Mouse (Mus musculus) heart, postnatal 10 days (tissue): Measurements from ENCODE around the gene Klhdc8a. TPM values are rescaled to one million over a fixed set of nuclear protein-coding genes. Genes with fewer than 3 reads are reported as not detected.

Source experiments
- DNase-seq, 2 experiments: peaks; one replicate each; pipeline ENCODE4 v3.0.0; 2021
- intact Hi-C: fragments of 180-260 bp; cut with DNase I; formaldehyde crosslinking; loops from one replicate; pipeline ENCODE4 v1.15.1; 2025
- total RNA-seq, 2 experiments: library from RNA; stranded (reverse); gene quantifications; 2 replicates each; pipeline ENCODE4 v1.2.3; 2021

Klhdc8a gene
- total RNA-seq, 2 experiments from 2014 or later, result 17.7 to 27.5 TPM

GRCm38 (mm10) chr1:132289965-132290364 is 8.5 kb upstream of the Klhdc8a start:
- no peak for DNase-seq
- intact Hi-C loops, result no loop called here

GRCm38 (mm10) chr1:132290921-132291675 is 7.3 kb upstream of the Klhdc8a start:
- intact Hi-C loops, result no loop called here
- DNase-seq, result no peak

GRCm38 (mm10) chr1:132291706-132292105 is 6.7 kb upstream of the Klhdc8a start:
- intact Hi-C loops, result no loop called here
- DNase-seq, result no peak

- DNase-seq, result no peak
- intact Hi-C loops, result no loop called here
These were observed 5.9 kb upstream of the Klhdc8a start for GRCm38 (mm10) chr1:132292318-132293129.

DNA sequence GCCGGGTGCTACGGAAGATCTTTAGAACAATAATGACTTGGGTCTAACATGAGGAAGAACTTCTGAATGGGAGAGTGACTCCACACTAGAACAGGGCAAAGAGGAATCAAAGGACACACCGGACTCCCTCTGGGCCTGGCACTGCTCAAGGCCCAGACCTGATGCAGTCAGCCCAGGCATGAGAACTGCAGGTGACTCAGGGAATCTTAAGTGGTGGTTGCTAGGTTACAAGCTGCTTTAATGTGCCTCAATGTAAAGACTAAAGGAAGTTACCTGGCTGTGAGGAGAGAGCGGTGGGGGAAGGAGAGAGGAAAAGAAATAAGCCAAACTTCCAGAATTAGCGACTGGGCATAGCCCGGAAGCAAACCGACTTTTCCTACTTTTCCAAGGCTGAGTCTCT is 2.9 kb upstream of the Klhdc8a start:
- DNase-seq, result no peak
- intact Hi-C loops, result no loop called here

GRCm38 (mm10) chr1:132296051-132296450 is 2.4 kb upstream of the Klhdc8a start:
- DNase-seq, result peak; percentile 65 to 74
- intact Hi-C loops, result no loop called here

- intact Hi-C loops, result no loop called here
- DNase-seq, result peak in 1 of 2 experiments; percentile 64
These were observed 507 bp downstream of the Klhdc8a start for GRCm38 (mm10) chr1:132298801-132299464.

DNA sequence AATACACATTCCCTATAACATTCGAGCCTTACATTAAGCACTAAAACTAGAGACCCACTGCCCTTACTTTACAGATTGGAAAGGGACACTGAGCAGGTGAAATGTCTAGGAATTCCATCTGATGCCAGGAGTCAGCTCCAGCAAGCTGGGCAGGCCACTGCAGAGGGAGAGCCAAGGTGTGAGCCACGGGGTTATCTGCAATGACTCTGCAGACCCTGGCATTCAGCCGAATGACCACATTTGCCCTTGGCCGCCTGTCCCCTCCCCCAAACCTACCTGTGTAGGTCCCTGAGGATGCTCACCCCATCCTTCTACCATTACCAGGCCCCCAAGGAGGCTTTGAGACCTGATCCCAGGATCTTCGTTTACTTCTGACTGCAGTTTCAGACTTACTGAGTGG is 1.3 kb downstream of the Klhdc8a start:
- intact Hi-C loops, result no loop called here
- peak; percentile 64 to 65 for DNase-seq

GRCm38 (mm10) chr1:132301242-132301641 is 2.8 kb downstream of the Klhdc8a start:
- no peak for DNase-seq
- intact Hi-C loops, result no loop called here

GRCm38 (mm10) chr1:132302341-132302866 is 4.0 kb downstream of the Klhdc8a start:
- intact Hi-C loops, result no loop called here

DNA sequence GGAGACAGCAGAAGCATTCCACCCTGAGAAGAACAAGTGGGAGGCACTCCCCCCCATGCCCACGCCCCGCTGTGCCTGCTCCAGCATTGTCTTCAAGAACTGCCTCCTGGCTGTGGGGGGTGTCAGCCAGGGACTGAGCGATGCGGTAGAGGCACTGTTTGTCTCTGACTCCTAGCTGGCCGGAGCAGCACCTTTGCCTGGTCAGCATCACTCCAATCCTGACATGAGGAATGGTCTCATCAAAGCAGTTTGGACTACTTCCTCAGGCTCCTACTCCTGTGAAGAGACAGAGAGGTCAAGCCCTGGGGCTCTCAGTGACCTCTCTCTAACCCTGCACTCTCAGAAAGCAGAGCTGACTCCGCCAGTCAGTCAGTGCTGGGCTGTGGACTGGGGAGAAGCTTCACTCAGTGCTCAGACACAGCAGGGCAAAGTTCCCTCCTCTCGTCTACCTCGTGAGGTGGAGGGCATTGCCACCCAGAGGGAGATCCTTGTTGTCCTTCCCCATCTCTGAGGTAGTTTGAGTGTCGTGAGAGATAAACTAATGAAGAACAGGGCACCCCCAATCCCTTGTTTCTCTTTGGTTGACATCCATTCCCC is 6.3 kb downstream of the Klhdc8a start:
- no peak for DNase-seq

More at GRCm38 (mm10) chr1:132302341-132302866, 4.0 kb downstream of the Klhdc8a start:
- DNase-seq, result no peak

DNA sequence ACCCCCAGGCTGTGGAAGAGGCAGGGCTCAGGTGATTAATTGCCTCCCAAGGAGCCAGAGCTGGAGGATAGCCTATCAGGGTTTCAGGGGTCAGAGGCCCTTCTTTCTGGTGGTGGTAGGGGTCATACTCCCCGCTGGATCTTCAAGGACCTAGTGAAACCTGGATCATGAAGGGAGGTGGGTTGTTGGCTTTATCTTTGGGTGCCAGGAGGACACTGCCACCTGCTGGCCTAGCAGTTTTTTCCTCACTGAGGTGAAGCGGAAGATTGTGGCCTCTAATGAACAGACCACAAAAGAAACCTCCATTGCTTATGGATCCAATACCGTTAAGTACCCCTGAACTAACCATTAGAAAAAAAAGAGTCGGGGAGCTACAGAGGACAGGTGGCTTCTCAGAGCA is 7.7 kb downstream of the Klhdc8a start:
- intact Hi-C loops, result loop anchor here (5.0 kb wide), 1 partner anchor 149 kb away; no protein-coding TSS in a partner anchor
- DNase-seq, result peak; percentile 56 to 74

More for the DNA sequence above, 6.3 kb downstream of the Klhdc8a start:
- intact Hi-C loops, result loop anchor here (5.0 kb wide), 1 partner anchor 147 kb away; no protein-coding TSS in a partner anchor

DNA sequence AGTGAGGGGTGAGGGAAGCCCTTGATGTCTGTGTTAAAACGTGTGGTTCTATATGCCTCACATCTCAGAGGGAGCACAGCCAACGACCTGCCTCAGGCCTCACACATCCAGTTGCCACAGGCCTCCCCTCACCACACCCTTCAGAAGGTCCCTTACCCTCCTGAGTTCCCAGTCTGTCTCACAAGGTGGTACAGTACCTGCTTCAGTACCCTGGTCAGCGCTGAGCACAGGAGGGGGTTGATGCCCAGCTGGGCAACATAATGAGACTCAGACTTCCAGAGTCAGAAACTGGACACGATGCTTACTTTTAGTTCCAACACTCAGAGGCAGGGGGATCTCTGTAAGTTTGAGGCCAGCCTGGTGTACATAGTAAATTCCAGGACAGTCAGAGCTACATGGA is 8.4 kb downstream of the Klhdc8a start:
- no peak for DNase-seq
- intact Hi-C loops, result loop anchor here (5.0 kb wide), 1 partner anchor 150 kb away; no protein-coding TSS in a partner anchor

DNA sequence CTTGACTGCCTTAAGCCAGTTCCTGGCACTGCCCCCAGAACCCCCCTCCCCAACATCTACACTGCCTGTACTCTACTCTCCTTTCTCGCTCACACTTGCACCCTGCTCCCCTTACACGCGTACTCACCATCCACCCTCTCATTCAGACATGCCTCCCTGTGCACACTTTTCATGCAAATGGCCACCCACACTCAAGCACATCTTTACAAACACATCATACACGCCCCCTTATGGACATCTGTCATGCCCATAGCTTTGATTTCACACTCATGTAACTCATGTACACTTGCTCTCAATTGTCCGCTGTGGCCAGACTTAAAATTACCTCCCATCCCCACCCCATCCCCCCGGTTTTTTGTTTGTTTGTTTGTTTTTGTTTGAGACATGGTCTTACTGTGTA is 9.5 kb downstream of the Klhdc8a start:
- intact Hi-C loops, result loop anchor here (5.0 kb wide), 1 partner anchor 151 kb away; no protein-coding TSS in a partner anchor
- no peak for DNase-seq

DNA sequence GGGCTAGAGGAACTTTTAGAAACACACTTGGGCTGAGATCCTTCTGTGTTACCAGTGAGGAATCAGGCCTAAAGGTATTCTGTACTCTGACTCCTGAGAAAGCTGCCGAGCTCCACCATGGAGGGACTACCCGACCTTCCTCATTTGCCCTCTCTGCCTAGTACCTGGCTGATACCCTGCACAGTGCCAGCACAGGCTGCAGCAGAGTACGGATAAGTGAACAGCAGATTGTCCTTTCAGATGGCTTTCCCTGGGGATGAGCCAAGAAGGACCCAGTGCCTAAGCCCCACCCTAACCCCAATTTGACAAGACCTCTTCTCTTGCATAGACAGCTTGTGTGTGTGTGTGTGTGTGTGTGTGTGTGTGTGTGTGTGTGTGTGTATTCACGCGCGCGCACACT is 10.2 kb downstream of the Klhdc8a start:
- DNase-seq, result no peak
- intact Hi-C loops, result loop anchor here (5.0 kb wide), 1 partner anchor 151 kb away; no protein-coding TSS in a partner anchor

GRCm38 (mm10) chr1:132310754-132311153 is 12.3 kb downstream of the Klhdc8a start:
- DNase-seq, result no peak
- intact Hi-C loops, result no loop called here

DNA sequence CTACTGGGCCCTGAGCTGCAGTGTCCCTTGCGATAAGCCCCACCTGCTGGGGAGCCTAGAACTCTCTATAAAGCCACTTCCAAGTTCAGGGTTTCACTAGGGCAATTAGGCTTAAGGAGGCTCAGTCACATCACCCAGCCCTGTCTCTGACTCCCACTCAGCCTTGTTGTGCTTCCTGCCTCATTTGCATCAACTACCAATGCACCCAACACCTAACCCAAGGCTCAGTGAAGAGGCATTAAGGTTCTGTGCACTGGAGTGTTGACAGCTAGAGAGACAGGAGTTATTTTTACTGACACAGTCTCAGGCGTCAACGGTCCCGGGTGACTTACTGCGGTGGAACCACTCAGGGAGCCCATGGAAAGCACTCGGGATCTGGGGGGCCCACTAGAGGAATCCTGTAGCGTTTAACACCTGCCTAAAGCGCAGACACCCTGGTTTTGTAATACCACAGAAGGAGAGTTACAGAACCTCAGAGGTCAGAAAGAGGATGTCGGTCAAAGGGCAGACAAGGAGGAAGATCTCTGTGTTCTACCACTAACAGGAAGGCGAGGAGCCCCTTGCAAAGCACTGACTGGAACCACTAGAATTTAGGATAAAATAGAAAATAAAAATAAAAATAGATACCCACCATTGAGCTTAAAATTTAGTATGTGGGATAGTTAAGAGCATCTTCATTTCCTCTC is 12.9 kb downstream of the Klhdc8a start:
- intact Hi-C loops, result no loop called here
- DNase-seq, result no peak

GRCm38 (mm10) chr1:132312043-132312442 is 13.6 kb downstream of the Klhdc8a start:
- DNase-seq, result peak in 1 of 2 experiments; percentile 52
- intact Hi-C loops, result loop anchor here (1.0 kb wide), 1 partner anchor 43 kb away; no protein-coding TSS in a partner anchor

DNA sequence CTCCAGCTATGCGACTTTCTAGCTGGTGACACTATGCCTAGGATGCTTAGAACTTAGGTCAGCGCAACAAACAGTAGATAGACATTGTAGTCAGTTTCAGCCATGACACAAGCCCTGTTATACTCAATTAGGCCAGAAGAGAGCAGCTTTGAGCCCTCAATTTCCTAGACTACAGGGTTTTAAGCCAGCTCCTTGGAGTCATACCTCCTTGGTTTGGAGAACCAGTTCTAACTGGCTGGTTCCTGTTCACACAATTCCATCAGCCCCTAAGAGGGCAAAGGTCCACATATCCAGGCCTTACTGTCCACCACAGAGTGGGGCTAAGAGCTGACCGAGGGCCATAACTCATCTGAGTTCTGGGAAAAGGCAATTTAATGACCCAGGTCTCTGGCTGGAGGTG is 14.3 kb downstream of the Klhdc8a start:
- peak; percentile 76 to 89 for DNase-seq
- intact Hi-C loops, result loop anchor here (1.0 kb wide), 1 partner anchor 43 kb away; no protein-coding TSS in a partner anchor
